Mouse (Mus musculus): ENCODE data around the gene Ankrd54. TPM values are rescaled to one million over a fixed set of nuclear protein-coding genes. Genes with fewer than 3 reads are reported as not detected.

Gene Ankrd54
- polyA plus RNA-seq, 1 experiment from 2014 or later, result 50.0 TPM

DNA sequence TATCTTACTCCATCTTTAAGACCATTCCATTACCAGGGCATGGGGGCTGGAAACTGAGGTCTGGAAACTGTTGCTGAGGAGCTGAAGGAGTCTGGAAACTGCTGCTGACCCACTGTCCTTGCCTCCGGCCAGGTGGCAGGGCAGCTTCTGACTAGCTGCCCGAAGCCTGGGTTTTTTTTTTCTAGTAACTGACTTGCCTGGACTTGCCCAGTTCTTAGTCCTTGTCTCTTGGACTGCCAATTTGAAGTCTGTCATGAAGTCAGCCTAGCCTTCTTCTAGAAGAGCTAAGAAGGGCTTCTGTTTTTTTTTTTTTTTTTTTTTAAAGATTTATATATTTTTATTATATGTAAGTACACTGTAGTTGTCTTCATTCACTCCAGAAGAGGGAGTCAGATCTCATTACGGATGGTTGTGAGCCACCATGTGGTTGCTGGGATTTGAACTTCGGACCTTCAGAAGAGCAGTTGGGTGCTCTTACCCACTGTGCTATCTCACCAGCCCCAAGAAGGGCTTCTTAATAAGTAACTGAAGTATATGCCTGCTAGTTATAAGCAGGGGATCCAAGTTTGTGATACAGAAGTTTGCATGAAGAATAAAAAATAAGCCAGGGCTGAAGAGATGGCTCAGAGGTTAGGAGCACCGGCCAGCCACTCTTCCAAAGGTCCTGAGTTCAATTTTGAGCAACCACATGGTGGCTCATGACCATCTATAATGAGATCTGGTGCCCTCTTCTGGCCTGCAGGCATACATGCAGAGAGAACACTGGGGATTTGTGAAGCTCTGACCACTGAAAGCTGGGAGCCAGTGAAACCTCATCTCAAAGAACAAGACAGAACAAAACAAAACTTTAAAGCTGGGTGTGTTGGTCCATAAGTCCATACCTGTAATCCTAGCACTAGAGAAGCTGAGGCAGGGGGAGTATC lies 8.7 kb upstream of the Ankrd54 start:
- Histone ChIP-seq H3K9me3 (ENCODE audit: control insufficient read depth, low read length) (no peaks in the 10 kb centered on the region; the same call in 1 of the 2 replicates), H3K27me3 (replicated peaks; ENCODE audit: control insufficient read depth, insufficient read depth, low read length) (no peaks in the 10 kb centered on the region), H3K9ac (ENCODE audit: low read length) (no peak overlapping the region), H3K4me2 (ENCODE audit: low read length) (no peak overlapping the region), H3K4me3 (ENCODE audit: low read depth, low read length) (no peak overlapping the region), H3K27ac (ENCODE audit: low read depth) (no peak overlapping the region), H3K36me3 (ENCODE audit: control insufficient read depth, insufficient read depth, low read length) (peaks cover under 1% of the 10 kb centered on the region; the same call in 1 of the 2 replicates), H3K4me1 (replicated peaks; ENCODE audit: control insufficient read depth, insufficient read depth, low read length) (peaks cover 12% of the 10 kb centered on the region)
- WGBS, result 68% methylated on average over 5 of the region's 5 CpGs
- ATAC-seq (replicated peaks; ENCODE audit: low FRiP score, low TSS enrichment, low read depth), result no peak
- DNase-seq (ENCODE audit: low spot score), result peak; percentile 66

DNA sequence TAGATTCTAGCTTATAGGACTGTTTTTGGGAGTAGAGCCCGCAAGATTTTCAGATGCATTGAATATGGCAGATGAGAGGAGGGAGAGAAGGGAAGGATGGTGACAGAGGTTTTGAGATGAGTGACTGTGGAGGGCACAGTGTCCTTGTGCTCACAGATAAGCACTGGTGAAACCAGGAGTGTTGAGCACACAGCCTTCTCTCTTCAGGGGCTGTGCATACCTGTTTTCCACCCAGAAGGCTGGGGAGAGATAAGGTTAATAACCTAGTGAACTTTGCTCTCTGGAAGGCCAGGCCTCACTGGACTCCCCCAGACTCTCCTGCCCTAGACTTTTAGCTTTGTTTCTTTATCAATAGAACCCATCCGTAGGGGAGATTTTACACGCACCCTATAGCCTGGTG lies 5.7 kb upstream of the Ankrd54 start:
- Histone ChIP-seq H3K9ac (ENCODE audit: low read length) (no peak overlapping the region), H3K27me3 (replicated peaks; ENCODE audit: control insufficient read depth, insufficient read depth, low read length) (no peaks in the 10 kb centered on the region), H3K9me3 (ENCODE audit: control insufficient read depth, low read length) (no peaks in the 10 kb centered on the region; the same call in 1 of the 2 replicates), H3K36me3 (ENCODE audit: control insufficient read depth, insufficient read depth, low read length) (no peaks in the 10 kb centered on the region), H3K4me2 (ENCODE audit: low read length) (no peak overlapping the region), H3K27ac (ENCODE audit: low read depth) (peak overlapping the region; percentile 33; the same call in 1 of the 2 replicates), H3K4me3 (ENCODE audit: low read depth, low read length) (no peak overlapping the region), H3K4me1 (replicated peaks; ENCODE audit: control insufficient read depth, insufficient read depth, low read length) (peaks cover 2% of the 10 kb centered on the region; the same call in 1 of the 2 replicates)
- DNase-seq (ENCODE audit: low spot score), result no peak
- WGBS, result 75% methylated on average over 3 of the region's 3 CpGs
- peak; percentile 24; the same call in 1 of the 2 replicates for ATAC-seq (replicated peaks; ENCODE audit: low FRiP score, low TSS enrichment, low read depth)

DNA sequence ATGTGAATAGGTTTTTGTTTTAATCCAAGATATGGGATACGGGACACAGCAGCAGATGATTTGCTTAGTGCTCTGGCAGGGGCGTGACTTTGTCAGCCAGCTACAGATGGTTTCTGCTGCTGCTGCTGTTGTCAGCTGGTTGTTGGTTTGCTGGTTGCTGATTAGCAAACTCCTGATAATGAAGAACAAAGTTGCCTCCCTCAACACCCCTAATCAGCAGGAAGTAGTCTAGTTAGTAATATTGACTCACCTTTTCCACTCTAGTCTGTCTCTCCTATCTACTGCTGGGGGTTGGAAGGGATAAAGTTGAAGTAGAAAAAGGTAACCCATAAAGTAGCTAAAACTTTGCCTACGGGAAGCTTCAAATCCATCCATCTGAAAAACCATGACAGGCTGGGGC lies 4.9 kb upstream of the Ankrd54 start:
- H3K4me2 ChIP-seq (ENCODE audit: low read length), result no peak overlapping the region
- H3K36me3 ChIP-seq (ENCODE audit: control insufficient read depth, insufficient read depth, low read length), result no peaks in the 10 kb centered on the region
- H3K27me3 ChIP-seq (replicated peaks; ENCODE audit: control insufficient read depth, insufficient read depth, low read length), result no peaks in the 10 kb centered on the region
- ATAC-seq (replicated peaks; ENCODE audit: low FRiP score, low TSS enrichment, low read depth) (no peak), DNase-seq (ENCODE audit: low spot score) (no peak)
- peaks cover 4% of the 10 kb centered on the region; the same call in 1 of the 2 replicates for H3K4me1 ChIP-seq (replicated peaks; ENCODE audit: control insufficient read depth, insufficient read depth, low read length)
- H3K4me3 ChIP-seq (ENCODE audit: low read depth, low read length), result no peak overlapping the region
- WGBS, result 64% methylated on average over 3 of the region's 3 CpGs
- H3K9ac ChIP-seq (ENCODE audit: low read length), result no peak overlapping the region; the same call in 1 of the 2 replicates
- no peak overlapping the region; the same call in 1 of the 2 replicates for H3K27ac ChIP-seq (ENCODE audit: low read depth)
- H3K9me3 ChIP-seq (ENCODE audit: control insufficient read depth, low read length), result no peaks in the 10 kb centered on the region; the same call in 1 of the 2 replicates

DNA sequence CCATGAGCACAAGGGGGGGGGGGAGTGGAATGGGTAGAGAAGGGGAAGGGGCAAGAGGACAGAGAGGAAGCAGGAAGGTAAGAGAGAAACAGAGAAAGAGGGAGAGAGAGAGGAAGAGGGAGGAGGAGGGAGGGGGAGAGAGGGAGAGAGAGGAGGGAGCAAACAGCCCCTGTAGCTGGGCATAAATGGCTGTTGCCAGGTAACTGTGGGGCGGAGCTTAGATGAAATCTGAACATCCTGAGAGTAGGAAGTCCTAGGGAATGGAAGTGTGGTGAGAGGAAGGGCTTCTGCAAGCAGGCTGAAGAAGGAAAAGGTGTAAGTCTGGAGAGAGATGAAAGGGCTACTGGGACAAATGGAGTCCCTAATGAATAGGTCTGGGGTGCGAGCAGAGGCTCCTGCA lies 3.6 kb upstream of the Ankrd54 start:
- no peak overlapping the region for H3K27ac ChIP-seq (ENCODE audit: low read depth)
- peaks cover 11% of the 10 kb centered on the region for H3K4me1 ChIP-seq (replicated peaks; ENCODE audit: control insufficient read depth, insufficient read depth, low read length)
- no peak overlapping the region for H3K9ac ChIP-seq (ENCODE audit: low read length)
- ATAC-seq (replicated peaks; ENCODE audit: low FRiP score, low TSS enrichment, low read depth) (no peak), DNase-seq (ENCODE audit: low spot score) (no peak)
- H3K4me2 ChIP-seq (ENCODE audit: low read length), result no peak overlapping the region
- no peak overlapping the region for H3K4me3 ChIP-seq (ENCODE audit: low read depth, low read length)
- H3K36me3 ChIP-seq (ENCODE audit: control insufficient read depth, insufficient read depth, low read length), result no peaks in the 10 kb centered on the region
- H3K9me3 ChIP-seq (ENCODE audit: control insufficient read depth, low read length), result no peaks in the 10 kb centered on the region; the same call in 1 of the 2 replicates
- WGBS, result 32% methylated on average over 2 of the region's 2 CpGs
- no peaks in the 10 kb centered on the region for H3K27me3 ChIP-seq (replicated peaks; ENCODE audit: control insufficient read depth, insufficient read depth, low read length)

DNA sequence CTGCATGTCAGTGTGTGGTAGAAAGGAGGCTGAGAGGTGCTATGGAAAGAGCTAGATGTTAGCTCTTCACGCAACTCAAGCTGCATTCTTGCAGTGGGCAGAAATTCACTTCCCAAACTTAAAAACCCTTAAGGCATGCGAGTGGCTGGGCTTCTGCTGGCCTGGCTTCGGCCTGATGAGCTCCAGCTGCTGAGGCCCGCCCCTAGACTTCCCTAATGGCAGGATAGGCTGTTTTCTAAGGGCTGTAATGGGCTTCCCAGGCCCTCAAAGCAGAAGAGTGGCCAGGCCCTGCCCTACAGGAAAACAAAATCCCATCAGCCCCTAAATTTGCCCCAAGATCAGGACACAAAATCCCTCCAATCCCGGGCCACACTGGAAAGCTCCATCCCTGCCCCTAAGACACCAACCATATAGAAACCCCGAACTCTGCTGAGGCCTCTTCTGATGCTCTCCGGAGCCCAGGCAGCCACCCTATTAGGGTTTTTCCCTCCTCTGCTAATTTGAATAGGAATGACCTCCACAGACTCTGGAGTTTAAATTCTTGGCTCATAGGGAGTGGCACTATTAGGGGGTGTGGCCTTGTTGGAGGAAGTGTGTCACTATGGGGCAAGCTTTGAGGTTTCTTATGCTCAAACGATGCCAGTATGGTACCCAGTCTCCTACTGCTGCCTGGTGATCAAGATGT lies 2.5 kb upstream of the Ankrd54 start:
- H3K36me3 ChIP-seq (ENCODE audit: control insufficient read depth, insufficient read depth, low read length), result peaks cover 8% of the 10 kb centered on the region; the same call in 1 of the 2 replicates
- no peaks in the 10 kb centered on the region for H3K27me3 ChIP-seq (replicated peaks; ENCODE audit: control insufficient read depth, insufficient read depth, low read length)
- ATAC-seq (replicated peaks; ENCODE audit: low FRiP score, low TSS enrichment, low read depth), result no peak
- H3K4me1 ChIP-seq (replicated peaks; ENCODE audit: control insufficient read depth, insufficient read depth, low read length), result peaks cover 15% of the 10 kb centered on the region
- 47% methylated on average over 8 of the region's 8 CpGs for WGBS
- H3K27ac ChIP-seq (ENCODE audit: low read depth), result peak overlapping the region; percentile 82
- H3K4me3 ChIP-seq (ENCODE audit: low read depth, low read length), result no peak overlapping the region
- no peak overlapping the region for H3K9ac ChIP-seq (ENCODE audit: low read length)
- no peak overlapping the region for H3K4me2 ChIP-seq (ENCODE audit: low read length)
- DNase-seq (ENCODE audit: low spot score), result no peak
- no peaks in the 10 kb centered on the region; the same call in 1 of the 2 replicates for H3K9me3 ChIP-seq (ENCODE audit: control insufficient read depth, low read length)

DNA sequence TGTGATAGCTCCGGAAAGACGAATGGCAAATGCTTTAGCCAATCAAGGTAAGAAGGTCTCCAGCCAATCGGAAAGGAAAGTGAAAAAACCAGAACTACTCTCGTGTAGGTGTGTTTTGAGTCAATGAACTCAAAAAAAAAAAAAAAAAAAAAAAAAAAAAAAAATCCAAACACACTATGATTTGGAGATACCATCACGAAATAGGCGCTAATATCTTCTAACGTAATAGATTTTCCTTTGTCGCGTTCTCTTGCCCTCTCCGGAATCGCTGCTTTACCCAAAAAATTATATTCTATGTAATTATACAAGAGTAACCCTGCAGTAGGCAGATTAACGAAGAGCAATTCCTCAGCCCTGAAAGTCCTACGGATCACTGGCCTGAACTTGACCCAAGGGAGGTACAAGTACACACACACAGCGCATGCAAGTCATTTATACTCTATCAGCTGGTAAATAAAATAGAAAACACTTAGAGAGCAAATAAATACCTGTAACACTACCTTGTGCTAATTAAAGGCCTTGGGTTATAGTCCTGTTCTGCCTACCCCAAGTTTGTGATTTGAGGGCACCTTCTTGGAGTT lies 557 bp upstream of the Ankrd54 start:
- WGBS, result 11% methylated on average over 14 of the region's 14 CpGs
- 0 out of 2 replicates have a peak overlapping the region, but pooled peaks have one; percentile 22 for H3K27ac ChIP-seq (ENCODE audit: low read depth)
- no peak for ATAC-seq (replicated peaks; ENCODE audit: low FRiP score, low TSS enrichment, low read depth)
- peaks cover 28% of the 10 kb centered on the region for H3K36me3 ChIP-seq (ENCODE audit: control insufficient read depth, insufficient read depth, low read length)
- H3K4me3 ChIP-seq (ENCODE audit: low read depth, low read length), result peak overlapping the region; percentile 98
- no peak for DNase-seq (ENCODE audit: low spot score)
- peaks cover 15% of the 10 kb centered on the region for H3K4me1 ChIP-seq (replicated peaks; ENCODE audit: control insufficient read depth, insufficient read depth, low read length)
- no peaks in the 10 kb centered on the region for H3K27me3 ChIP-seq (replicated peaks; ENCODE audit: control insufficient read depth, insufficient read depth, low read length)
- peak overlapping the region; percentile 59 for H3K4me2 ChIP-seq (ENCODE audit: low read length)
- peak overlapping the region; percentile 17; the same call in 1 of the 2 replicates for H3K9ac ChIP-seq (ENCODE audit: low read length)
- no peaks in the 10 kb centered on the region; the same call in 1 of the 2 replicates for H3K9me3 ChIP-seq (ENCODE audit: control insufficient read depth, low read length)

DNA sequence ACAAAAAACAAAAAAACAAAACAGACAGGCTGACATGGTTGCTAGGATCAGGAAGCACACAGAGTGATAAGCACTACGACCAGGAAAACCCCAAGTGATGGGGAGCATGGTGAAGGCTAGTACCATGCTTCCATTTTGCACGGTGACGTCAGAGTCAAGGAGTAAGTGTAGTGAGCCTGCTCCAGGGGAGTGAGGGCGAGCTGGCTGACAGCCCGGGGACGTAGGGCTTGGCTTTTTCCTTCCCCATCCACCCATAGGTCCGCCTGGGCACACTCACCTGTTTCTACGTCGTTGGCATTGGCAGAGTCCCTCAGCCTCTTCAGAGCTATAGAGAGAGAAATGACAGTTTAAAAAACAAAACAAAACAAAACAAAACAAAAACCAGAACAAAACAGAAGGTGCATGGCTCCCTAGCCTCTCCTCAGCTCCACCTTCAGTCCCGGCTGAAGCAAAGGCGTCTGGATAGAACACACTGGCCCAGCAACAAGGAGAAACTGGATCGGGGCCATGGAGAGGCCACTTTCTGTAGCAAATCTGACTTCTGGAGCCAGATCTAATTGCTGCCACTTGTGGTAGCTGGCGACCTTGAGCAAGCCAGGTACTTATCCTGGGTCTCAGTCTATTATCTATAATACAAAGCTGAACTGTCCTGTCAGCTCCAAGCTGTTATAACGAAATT lies 1.7 kb downstream of the Ankrd54 start:
- Histone ChIP-seq H3K4me2 (ENCODE audit: low read length) (no peak overlapping the region; the same call in 1 of the 2 replicates), H3K4me3 (ENCODE audit: low read depth, low read length) (no peak overlapping the region)
- WGBS, result 80% methylated on average over 14 of the region's 14 CpGs

DNA sequence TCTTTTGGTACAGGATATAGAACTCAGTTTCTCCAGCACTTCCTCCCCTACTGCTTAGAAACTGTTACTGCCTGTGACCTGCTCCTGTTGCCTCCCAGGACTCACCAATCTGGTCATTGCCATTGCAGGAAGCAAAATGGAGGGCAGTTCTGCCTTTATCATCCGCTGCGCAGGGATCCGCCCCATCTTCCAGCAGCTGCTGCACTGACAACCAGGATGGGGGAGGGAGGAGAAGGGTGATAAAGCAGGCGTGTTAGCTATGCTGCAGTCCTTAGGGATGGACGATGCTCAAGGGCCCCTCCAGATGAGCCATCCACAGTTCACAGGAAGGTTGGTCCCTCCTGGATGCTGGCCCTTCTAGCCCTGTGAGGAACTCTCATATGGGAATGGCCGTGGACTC lies 4.8 kb downstream of the Ankrd54 start:
- no peak overlapping the region for H3K4me2 ChIP-seq (ENCODE audit: low read length)
- H3K9me3 ChIP-seq (ENCODE audit: control insufficient read depth, low read length), result no peaks in the 10 kb centered on the region
- H3K4me3 ChIP-seq (ENCODE audit: low read depth, low read length), result no peak overlapping the region
- peaks cover 11% of the 10 kb centered on the region for H3K4me1 ChIP-seq (replicated peaks; ENCODE audit: control insufficient read depth, insufficient read depth, low read length)
- no peak overlapping the region for H3K9ac ChIP-seq (ENCODE audit: low read length)
- no peaks in the 10 kb centered on the region for H3K27me3 ChIP-seq (replicated peaks; ENCODE audit: control insufficient read depth, insufficient read depth, low read length)
- 85% methylated on average over 6 of the region's 6 CpGs for WGBS
- no peak overlapping the region for H3K27ac ChIP-seq (ENCODE audit: low read depth)
- DNase-seq (ENCODE audit: low spot score) (no peak), ATAC-seq (replicated peaks; ENCODE audit: low FRiP score, low TSS enrichment, low read depth) (no peak)
- peaks cover 77% of the 10 kb centered on the region for H3K36me3 ChIP-seq (ENCODE audit: control insufficient read depth, insufficient read depth, low read length)

More for the DNA sequence above, 1.7 kb downstream of the Ankrd54 start:
- H3K27me3 ChIP-seq (replicated peaks; ENCODE audit: control insufficient read depth, insufficient read depth, low read length), result no peaks in the 10 kb centered on the region
- H3K36me3 ChIP-seq (ENCODE audit: control insufficient read depth, insufficient read depth, low read length), result peaks cover 47% of the 10 kb centered on the region
- H3K9ac ChIP-seq (ENCODE audit: low read length), result no peak overlapping the region
- no peak overlapping the region for H3K27ac ChIP-seq (ENCODE audit: low read depth)
- no peak for DNase-seq (ENCODE audit: low spot score)
- H3K4me1 ChIP-seq (replicated peaks; ENCODE audit: control insufficient read depth, insufficient read depth, low read length), result peaks cover 15% of the 10 kb centered on the region
- no peak for ATAC-seq (replicated peaks; ENCODE audit: low FRiP score, low TSS enrichment, low read depth)
- no peaks in the 10 kb centered on the region for H3K9me3 ChIP-seq (ENCODE audit: control insufficient read depth, low read length)
